Mouse (Mus musculus) erythroblast, adult 5-6 weeks (primary cell): Measurements from ENCODE around the gene Nfib. TPM values are rescaled to one million over a fixed set of nuclear protein-coding genes. Genes with fewer than 3 reads are reported as not detected.

Source experiments
- ATAC-seq: replicated peaks from 2 replicates; pipeline ENCODE4 v1.8.0; 2016; ENCODE audit warnings: moderate number of reproducible peaks, mild to moderate bottlenecking, moderate TSS enrichment, inconsistent platforms; ENCODE audit not compliant: poor library complexity, low FRiP score, severe bottlenecking
- total RNA-seq, 2 experiments: library from RNA; stranded (forward) in 1 of 2; stranded (reverse) in 1 of 2; fragments of 150-400 nt in 1 of 2; fragments of 200-764, 138-1000 nt in 1 of 2; gene quantifications; 2 replicates each; pipeline versions ENCODE4 v1.2.3 to v1.2.4; 2015 to 2017; ENCODE audit warnings: low replicate concordance in 2 of 2

Nfib gene
- total RNA-seq, 2 experiments from 2014 or later: not detected

- no peak for ATAC-seq
Measured at GRCm38 (mm10) chr4:82518132-82518531, 187.4 kb downstream of the Nfib start.

GRCm38 (mm10) chr4:82517311-82517710, 188.2 kb downstream of the Nfib start:
- ATAC-seq: no peak

GRCm38 (mm10) chr4:82516211-82516795, 189.2 kb downstream of the Nfib start:
- ATAC-seq: no peak

GRCm38 (mm10) chr4:82514921-82515320, 190.6 kb downstream of the Nfib start:
- ATAC-seq: no peak

GRCm38 (mm10) chr4:82514373-82514772, 191.2 kb downstream of the Nfib start:
- ATAC-seq: no peak

- no peak for ATAC-seq
Measured at GRCm38 (mm10) chr4:82513426-82513750, 192.2 kb downstream of the Nfib start.

- ATAC-seq: no peak; the same call in 1 of the 2 replicates
Measured at GRCm38 (mm10) chr4:82512743-82513425, 192.7 kb downstream of the Nfib start.

GRCm38 (mm10) chr4:82512335-82512734, 193.2 kb downstream of the Nfib start:
- ATAC-seq: no peak

GRCm38 (mm10) chr4:82511524-82511923, 194.0 kb downstream of the Nfib start:
- no peak for ATAC-seq

- no peak for ATAC-seq
Measured at GRCm38 (mm10) chr4:82511001-82511513, 194.5 kb downstream of the Nfib start.

- ATAC-seq: no peak
Measured at GRCm38 (mm10) chr4:82509771-82510170, 195.8 kb downstream of the Nfib start.

- ATAC-seq: no peak
Measured at GRCm38 (mm10) chr4:82509166-82509767, 196.3 kb downstream of the Nfib start.

- ATAC-seq: no peak
Measured at GRCm38 (mm10) chr4:82508281-82508687, 197.3 kb downstream of the Nfib start.

- no peak for ATAC-seq
Measured at GRCm38 (mm10) chr4:82507541-82508280, 197.8 kb downstream of the Nfib start.

- no peak for ATAC-seq
Measured at GRCm38 (mm10) chr4:82506731-82507331, 198.7 kb downstream of the Nfib start.

GRCm38 (mm10) chr4:82506081-82506730, 199.3 kb downstream of the Nfib start:
- no peak for ATAC-seq

- ATAC-seq: no peak
Measured at GRCm38 (mm10) chr4:82505121-82506031, 200.2 kb downstream of the Nfib start.

GRCm38 (mm10) chr4:82504284-82505120, 201.0 kb downstream of the Nfib start:
- ATAC-seq: no peak
